ENCODE assay signal across 13 mouse cellular contexts in genomic region chr10:20171756-20172155, GRCm38 (mm10). TPM values are rescaled to one million over a fixed set of nuclear protein-coding genes. Genes with fewer than 3 reads are reported as not detected.
A peak's percentile ranks its signal among the peaks of the same experiment; 100 is the strongest.
DNase-seq lines count a peak whose midpoint lies in the region; ATAC-seq lines count a peak whose summit lies in the region.
"Had no signal": no experiment of that assay in that cellular context is flagged by ENCODE, and none has a peak within 500 bp of the region (broad histone marks: within the 10 kb centered on the region; RNA-seq: fewer than 3 reads in every experiment).

No protein-coding gene starts in this region.

- H3K4me2 ChIP-seq in midbrain, embryonic 13.5 days (replicated peaks) = peak overlapping the region; percentile 64
- H3K4me2 ChIP-seq: liver, embryonic 12.5 days had no signal

- peaks cover 21% of the 10 kb centered on the region for H3K4me1 ChIP-seq in midbrain, embryonic 13.5 days (replicated peaks)

- peaks cover 27% of the 10 kb centered on the region for H3K27me3 ChIP-seq in midbrain, embryonic 13.5 days
- H3K27me3 ChIP-seq: embryonic facial prominence, embryonic 15.5 days; liver, embryonic 12.5 days; neural tube, embryonic 12.5 days had no signal

- 0 out of 2 replicates have a peak, but pooled peaks have one; percentile 7 for ATAC-seq in cerebellum, adult (ENCODE audit: insufficient number of reproducible peaks, low FRiP score, low TSS enrichment)
- no peak for ATAC-seq in midbrain, embryonic 13.5 days
- no peak for ATAC-seq in megakaryocyte progenitor cell, adult 5-6 weeks (replicated peaks; ENCODE audit: poor library complexity)
- ATAC-seq: liver, embryonic 12.5 days had no signal

- 55% methylated on average over 4 of the region's 4 CpGs for WGBS in midbrain, embryonic 13.5 days

- H3K9ac ChIP-seq in midbrain, embryonic 13.5 days (replicated peaks) = no peak overlapping the region
- H3K9ac ChIP-seq: embryonic facial prominence, embryonic 15.5 days; liver, embryonic 12.5 days; neural tube, embryonic 12.5 days had no signal

- H3K36me3 ChIP-seq in midbrain, embryonic 13.5 days = no peaks in the 10 kb centered on the region
- H3K36me3 ChIP-seq: embryonic facial prominence, embryonic 15.5 days; liver, embryonic 12.5 days; neural tube, embryonic 12.5 days had no signal

- no peaks in the 10 kb centered on the region for H3K9me3 ChIP-seq in midbrain, embryonic 13.5 days
- H3K9me3 ChIP-seq: embryonic facial prominence, embryonic 15.5 days; liver, embryonic 12.5 days; neural tube, embryonic 12.5 days had no signal

- H3K27ac ChIP-seq in midbrain, embryonic 13.5 days = no peak overlapping the region
- H3K27ac ChIP-seq: gastrocnemius, adult 2 months; liver, embryonic 12.5 days; neural tube, embryonic 12.5 days had no signal

- DNase-seq in cerebellum, postnatal 4 days (ENCODE audit: low spot score in 2 of 2) = no peak
- peak; percentile 30 to 40 for DNase-seq in layer of hippocampus, adult 8-10 months (ENCODE audit: low spot score in 2 of 2)
- no peak for DNase-seq in layer of hippocampus, postnatal 10 days (ENCODE audit: low spot score in 2 of 2)
- DNase-seq in cerebellum, adult 9-11 months = peak; percentile 59
- DNase-seq in adrenal gland, adult 18-20 months (ENCODE audit: low spot score in 2 of 2) = no peak
- DNase-seq: gastrocnemius, adult 2 months; lung, postnatal 4 days had no signal

- H3K4me3 ChIP-seq in midbrain, embryonic 13.5 days (replicated peaks) = no peak overlapping the region
- H3K4me3 ChIP-seq: embryonic facial prominence, embryonic 15.5 days; gastrocnemius, adult 2 months; liver, embryonic 12.5 days; neural tube, embryonic 12.5 days had no signal

RNA-seq across cellular contexts. Expression of gene Map7, which starts 23.5 kb away (rescaled TPM):
- 100 to 1,000 TPM; 106 to 165 (median 135) TPM for total RNA-seq in layer of hippocampus, adult 8-10 months (2022)
- 10 to 100 TPM; 42.3 to 49.4 TPM for total RNA-seq in layer of hippocampus, postnatal 10 days (2021)
- 5.1 and 5.8 TPM in 2 replicates for polyA plus RNA-seq in midbrain, embryonic 13.5 days (2015; fragmentation: Nextera tagmentation; extraction: Ambion mirVana)
- 10 to 100 TPM; 17.6 to 20.6 TPM for total RNA-seq in adrenal gland, adult 18-20 months (2021)
- 11.6 and 12.5 TPM in 2 replicates for total RNA-seq in megakaryocyte progenitor cell, adult 5-6 weeks (2015)
- 20.1 and 41.9 TPM in 2 replicates for total RNA-seq in megakaryocyte progenitor cell, adult 5-6 weeks (2017)

Comparison
In these comparisons a context has a peak if more than half of its experiments do, and no peak if none do; other contexts are left out.
1. DNase-seq: peak in layer of hippocampus, adult 8-10 months (2 of 2) and cerebellum, adult 9-11 months (single experiment); none in cerebellum, postnatal 4 days (0 of 2), layer of hippocampus, postnatal 10 days (0 of 2) and adrenal gland, adult 18-20 months (0 of 2).